Mouse (Mus musculus) kidney, adult 2 months (tissue): ENCODE measurements around the gene Arid2. TPM values are rescaled to one million over a fixed set of nuclear protein-coding genes. Genes with fewer than 3 reads are reported as not detected.

Source experiments
- DNase-seq: peaks from one replicate; pipeline ENCODE4 v3.0.0; 2021
- H3K27ac ChIP-seq: fragments of 200-500 bp; 2 replicates; pipeline ENCODE4 v1.5.1; 2012; ENCODE audit warnings: low read depth, low read length, control low read depth, inconsistent platforms; ENCODE audit not compliant: insufficient read depth
- H3K27me3 ChIP-seq: fragments of 200-500 bp; replicated peaks from 2 replicates; pipeline ENCODE4 v1.6.1; 2012; ENCODE audit warnings: mild to moderate bottlenecking, moderate library complexity, low read length, inconsistent platforms; ENCODE audit not compliant: control insufficient read depth, insufficient read depth
- H3K36me3 ChIP-seq: fragments of 200-500 bp; 2 replicates; pipeline ENCODE4 v1.6.1; 2012; ENCODE audit warnings: mild to moderate bottlenecking, moderate library complexity, low read length, inconsistent platforms; ENCODE audit not compliant: control insufficient read depth, insufficient read depth
- H3K4me1 ChIP-seq: fragments of 200-500 bp; 2 replicates; pipeline ENCODE4 v1.6.1; 2011; ENCODE audit warnings: low read length; ENCODE audit not compliant: control insufficient read depth, insufficient read depth
- H3K4me3 ChIP-seq: fragments of 200-500 bp; 2 replicates; pipeline ENCODE4 v1.5.1; 2011; ENCODE audit warnings: mild to moderate bottlenecking, low read depth, low read length, control low read depth; ENCODE audit not compliant: insufficient read depth
- CTCF ChIP-seq: fragments of 200-500 bp; conservative IDR thresholded peaks from 2 replicates; pipeline ENCODE4 v1.5.1; 2011; ENCODE audit warnings: low read depth, mild to moderate bottlenecking, control low read depth, low read length, moderate library complexity, mixed read lengths; ENCODE audit not compliant: insufficient read depth, insufficient read length
- POLR2A ChIP-seq: fragments of 200-500 bp; IDR thresholded peaks from one replicate; pipeline ENCODE4 v1.6.1; 2011; ENCODE audit warnings: low read depth, low read length, control low read depth
- WGBS: fragments of 180-500 bp; shearing (Covaris S2); methylation state at CpG from one replicate; pipeline ENCODE4 v1.1.7; 2018; 5-methylcytosine and 5-hydroxymethylcytosine counted together
- polyA plus RNA-seq: library from polyadenylated mRNA; depleted of rRNA; stranded (reverse); fragments of >200 nt; gene quantifications from 2 replicates; pipeline ENCODE4 v1.2.3, GENCODE M21; 2012

Gene Arid2
- polyA plus RNA-seq, 1 experiment: 11.8 TPM

DNA sequence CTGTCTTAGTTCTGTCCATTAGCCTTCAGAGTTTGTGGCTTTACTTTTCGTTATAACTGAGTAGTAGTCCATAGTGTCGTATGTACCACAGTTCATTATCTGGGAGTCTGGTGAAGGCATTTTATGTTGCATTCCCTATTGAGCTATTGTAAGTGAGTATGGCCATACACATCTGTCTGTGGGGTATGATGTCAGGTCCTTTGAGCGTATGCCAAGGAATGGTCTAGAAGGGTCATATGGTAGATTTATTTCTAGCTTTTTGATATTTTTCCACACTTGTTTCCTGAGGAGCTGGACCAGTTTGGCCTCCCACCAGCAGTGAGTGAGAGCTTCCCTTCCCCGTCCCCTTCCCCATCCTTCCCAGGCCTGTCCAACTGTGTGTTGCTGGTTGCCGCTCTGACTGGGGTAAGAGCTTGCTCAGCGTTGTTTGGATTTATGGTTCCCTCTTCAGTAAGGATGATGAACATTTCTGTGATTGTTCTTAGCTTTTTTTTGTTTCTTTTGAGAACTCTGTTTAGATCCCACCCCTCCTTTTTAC is 58.1 kb downstream of the Arid2 start:
- Histone ChIP-seq H3K36me3 (no peaks in the 10 kb centered on the region), H3K4me1 (peaks cover 6% of the 10 kb centered on the region), H3K27me3 (no peaks in the 10 kb centered on the region), H3K4me3 (no peak overlapping the region), H3K27ac (no peak overlapping the region)
- DNase-seq: no peak
- TF ChIP-seq CTCF: no peak
- no peak for TF ChIP-seq POLR2A
- 73% methylated on average over 6 of the region's 6 CpGs for WGBS

DNA sequence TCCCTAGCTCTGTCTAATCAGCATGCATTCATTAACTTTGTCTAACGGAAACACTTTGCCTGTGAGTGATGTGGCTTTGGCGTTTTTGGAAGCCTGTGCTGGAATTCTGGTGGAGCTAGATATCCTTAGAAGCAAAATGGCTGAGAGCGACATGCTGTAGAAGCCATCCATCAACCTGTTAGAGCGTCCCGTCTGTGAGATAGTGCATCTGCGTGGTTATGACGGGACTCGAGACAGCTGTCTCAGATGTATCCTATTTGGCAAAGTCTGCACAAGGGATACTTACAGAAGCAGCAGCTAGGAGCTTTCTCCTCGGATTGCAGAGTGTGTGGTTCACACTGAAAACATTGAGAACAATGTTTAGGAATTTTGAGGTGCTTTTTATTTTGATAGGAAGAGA is 64.1 kb downstream of the Arid2 start:
- Histone ChIP-seq H3K27ac (no peak overlapping the region), H3K36me3 (peaks cover 3% of the 10 kb centered on the region), H3K4me3 (no peak overlapping the region), H3K27me3 (no peaks in the 10 kb centered on the region), H3K4me1 (no peaks in the 10 kb centered on the region)
- DNase-seq: no peak
- TF ChIP-seq POLR2A (no peak), CTCF (no peak)
- WGBS: 90% methylated on average over 9 of the region's 9 CpGs

DNA sequence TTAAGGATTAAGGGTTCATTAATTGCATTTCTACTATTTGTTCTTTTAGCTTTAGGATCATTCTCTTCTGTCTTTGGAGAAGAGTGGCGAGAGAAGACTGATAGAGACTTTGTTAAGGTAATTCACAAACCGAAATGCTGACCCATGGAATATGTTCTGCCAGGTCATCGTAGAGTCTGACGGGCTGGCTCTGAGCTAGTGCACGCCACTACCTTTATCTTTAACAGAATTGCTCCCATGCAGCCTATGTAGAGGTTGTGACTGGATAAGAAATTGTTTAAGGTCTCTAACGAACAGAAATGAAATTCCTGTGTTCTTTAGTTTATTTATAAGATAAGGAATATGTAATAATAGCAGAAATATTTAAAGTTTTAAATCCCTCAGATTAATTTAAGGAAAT is 71.6 kb downstream of the Arid2 start:
- Histone ChIP-seq H3K36me3 (peaks cover 3% of the 10 kb centered on the region), H3K4me1 (no peaks in the 10 kb centered on the region), H3K4me3 (no peak overlapping the region), H3K27ac (no peak overlapping the region), H3K27me3 (no peaks in the 10 kb centered on the region)
- DNase-seq: no peak
- no peak for TF ChIP-seq POLR2A
- no peak for TF ChIP-seq CTCF
- WGBS: 96% methylated on average over 6 of the region's 6 CpGs

DNA sequence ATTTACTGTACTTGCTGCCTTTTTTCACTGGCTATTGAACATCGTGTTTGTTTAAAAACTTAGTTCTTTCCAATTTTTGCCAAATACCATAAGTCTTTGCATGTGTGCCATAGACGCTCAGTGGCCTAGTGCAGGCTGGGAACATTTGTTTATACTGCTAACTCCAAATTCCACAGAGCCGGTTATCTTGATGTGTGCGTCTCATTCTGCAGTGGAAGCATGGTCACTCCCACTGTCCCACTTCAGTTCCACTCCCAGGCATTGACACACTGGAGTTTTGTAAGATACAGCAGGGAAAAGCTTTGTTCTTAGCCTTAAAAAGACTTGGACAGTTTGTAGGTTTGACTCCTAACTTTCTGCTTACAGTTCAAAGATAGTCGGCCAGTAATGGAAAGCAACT is 73.3 kb downstream of the Arid2 start:
- WGBS: 82% methylated on average over 5 of the region's 5 CpGs
- H3K36me3 ChIP-seq: peaks cover 3% of the 10 kb centered on the region
- TF ChIP-seq POLR2A (no peak), CTCF (no peak)
- no peak overlapping the region for H3K4me3 ChIP-seq
- H3K27ac ChIP-seq: no peak overlapping the region
- no peaks in the 10 kb centered on the region for H3K27me3 ChIP-seq
- no peaks in the 10 kb centered on the region for H3K4me1 ChIP-seq
- DNase-seq: no peak

- DNase-seq: no peak
- peaks cover 3% of the 10 kb centered on the region; the same call in 1 of the 2 replicates for H3K36me3 ChIP-seq
- H3K4me3 ChIP-seq: no peak overlapping the region
- WGBS: 75% methylated on average over 3 of the region's 3 CpGs
- H3K4me1 ChIP-seq: no peaks in the 10 kb centered on the region
- H3K27me3 ChIP-seq: no peaks in the 10 kb centered on the region
- H3K27ac ChIP-seq: no peak overlapping the region
- no peak for TF ChIP-seq CTCF
- no peak for TF ChIP-seq POLR2A
These were observed 78.0 kb downstream of the Arid2 start for GRCm38 (mm10) chr15:96365351-96365750.

DNA sequence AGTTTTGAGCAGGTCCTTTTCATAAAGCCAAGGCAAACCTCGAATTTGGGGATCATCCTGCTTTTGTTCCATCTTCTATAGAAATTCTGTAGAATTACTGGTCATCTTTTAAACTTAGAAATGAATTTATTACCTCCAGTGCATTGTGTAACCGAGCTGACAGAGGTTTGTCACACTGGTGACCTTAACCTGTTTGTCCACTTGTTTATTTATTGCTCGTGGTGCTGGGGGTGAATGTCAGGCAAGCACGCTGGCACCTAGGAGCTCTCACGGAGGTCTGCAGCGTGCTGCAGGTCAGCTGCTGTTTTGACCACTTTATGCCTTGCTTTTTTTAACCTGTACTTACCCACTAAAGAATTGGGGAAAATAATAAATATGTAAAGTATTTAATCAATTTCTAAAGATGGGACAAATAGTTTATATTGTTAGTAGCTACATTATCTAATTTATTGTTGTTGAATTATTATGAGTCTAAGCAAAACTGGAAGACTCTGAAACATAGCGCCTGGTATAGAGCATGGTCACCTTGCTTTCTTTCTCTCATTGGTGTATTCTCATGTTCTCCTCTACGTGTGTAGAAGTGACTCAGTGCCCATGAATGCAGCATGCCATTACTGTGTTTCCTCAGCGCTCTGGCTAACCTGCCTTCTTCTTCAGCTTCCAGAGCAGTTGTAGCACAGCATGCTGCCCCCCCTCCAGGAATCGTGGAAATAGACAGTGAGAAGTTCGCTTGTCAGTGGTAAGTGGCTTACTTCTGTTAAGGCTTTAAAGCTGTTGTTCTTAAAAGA is 79.1 kb downstream of the Arid2 start:
- Histone ChIP-seq H3K4me3 (no peak overlapping the region), H3K4me1 (no peaks in the 10 kb centered on the region), H3K27ac (no peak overlapping the region), H3K27me3 (no peaks in the 10 kb centered on the region), H3K36me3 (peaks cover 5% of the 10 kb centered on the region)
- 77% methylated on average over 11 of the region's 11 CpGs for WGBS
- DNase-seq: no peak
- TF ChIP-seq POLR2A: no peak
- TF ChIP-seq CTCF: no peak

DNA sequence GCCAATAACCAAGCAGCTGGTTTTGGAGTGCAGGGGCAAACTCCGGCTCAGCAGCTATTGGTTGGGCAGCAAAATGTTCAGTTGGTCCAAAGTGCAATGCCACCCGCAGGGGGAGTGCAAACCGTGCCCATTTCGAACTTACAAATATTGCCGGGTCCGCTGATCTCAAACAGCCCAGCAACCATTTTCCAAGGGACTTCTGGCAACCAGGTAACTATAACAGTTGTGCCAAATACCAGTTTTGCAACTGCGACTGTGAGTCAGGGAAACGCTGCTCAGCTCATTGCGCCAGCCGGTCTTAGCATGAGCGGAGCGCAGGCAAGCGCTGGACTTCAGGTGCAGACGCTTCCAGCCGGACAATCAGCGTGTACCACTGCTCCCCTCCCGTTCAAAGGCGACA is 84.0 kb downstream of the Arid2 start:
- WGBS: 88% methylated on average over 18 of the region's 18 CpGs
- DNase-seq: peak; percentile 28
- Histone ChIP-seq H3K36me3 (peaks cover 7% of the 10 kb centered on the region; the same call in 1 of the 2 replicates), H3K27me3 (no peaks in the 10 kb centered on the region), H3K27ac (no peak overlapping the region), H3K4me3 (no peak overlapping the region), H3K4me1 (no peaks in the 10 kb centered on the region)
- TF ChIP-seq CTCF (no peak), POLR2A (no peak)

- Histone ChIP-seq H3K27ac (no peak overlapping the region), H3K27me3 (no peaks in the 10 kb centered on the region), H3K4me1 (no peaks in the 10 kb centered on the region), H3K36me3 (peaks cover 7% of the 10 kb centered on the region; the same call in 1 of the 2 replicates), H3K4me3 (no peak overlapping the region)
- no peak for DNase-seq
- TF ChIP-seq CTCF (no peak), POLR2A (no peak)
- 91% methylated on average over 6 of the region's 6 CpGs for WGBS
These were observed 85.3 kb downstream of the Arid2 start for GRCm38 (mm10) chr15:96372628-96373027.
